Mouse (Mus musculus): Measurements from ENCODE around the gene Nuak1. TPM values are rescaled to one million over a fixed set of nuclear protein-coding genes. Genes with fewer than 3 reads are reported as not detected.

Gene Nuak1
- polyA plus RNA-seq, 2 experiments, result 3.3 to 19.6 TPM

GRCm38 (mm10) chr10:84477045-84477612, 36.7 kb upstream of the Nuak1 start:
- 0 out of 2 replicates have a peak, but pooled peaks have one; percentile 3 for ATAC-seq (ENCODE audit: low FRiP score, low read depth)
- H3K4me3 ChIP-seq (replicated peaks; ENCODE audit: low read length), result no peak overlapping the region
- no peaks in the 10 kb centered on the region for H3K27me3 ChIP-seq (ENCODE audit: control insufficient read depth, insufficient read depth, low read length)
- TF ChIP-seq POLR2A (IDR thresholded peaks at IDR 0.05; ENCODE audit: borderline replicate concordance, extremely low read depth, insufficient read depth, insufficient read length), result no peak
- H3K4me2 ChIP-seq (replicated peaks; ENCODE audit: low read depth, low read length, severe bottlenecking), result no peak overlapping the region
- DNase-seq (ENCODE audit: low spot score), result no peak
- 59% methylated on average over 4 of the region's 4 CpGs for WGBS
- H3K9ac ChIP-seq (ENCODE audit: low read depth, low read length, severe bottlenecking), result no peak overlapping the region
- H3K9me3 ChIP-seq (ENCODE audit: control insufficient read depth, low read length), result no peaks in the 10 kb centered on the region
- no peaks in the 10 kb centered on the region for H3K4me1 ChIP-seq (ENCODE audit: control insufficient read depth, insufficient read depth, low read length)
- no peak overlapping the region for H3K27ac ChIP-seq (replicated peaks; ENCODE audit: low read depth, low read length)
- no peaks in the 10 kb centered on the region for H3K36me3 ChIP-seq (ENCODE audit: control insufficient read depth, insufficient read depth, low read length)

GRCm38 (mm10) chr10:84467555-84468164, 27.3 kb upstream of the Nuak1 start:
- Histone ChIP-seq H3K9me3 (ENCODE audit: control insufficient read depth, low read length) (no peaks in the 10 kb centered on the region), H3K27ac (replicated peaks; ENCODE audit: low read depth, low read length) (no peak overlapping the region), H3K4me3 (replicated peaks; ENCODE audit: low read length) (no peak overlapping the region), H3K27me3 (ENCODE audit: control insufficient read depth, insufficient read depth, low read length) (no peaks in the 10 kb centered on the region), H3K4me2 (replicated peaks; ENCODE audit: low read depth, low read length, severe bottlenecking) (no peak overlapping the region), H3K4me1 (ENCODE audit: control insufficient read depth, insufficient read depth, low read length) (no peaks in the 10 kb centered on the region), H3K36me3 (ENCODE audit: control insufficient read depth, insufficient read depth, low read length) (no peaks in the 10 kb centered on the region), H3K9ac (ENCODE audit: low read depth, low read length, severe bottlenecking) (no peak overlapping the region)
- no peak for ATAC-seq (ENCODE audit: low FRiP score, low read depth)
- 38% methylated on average over 6 of the region's 6 CpGs for WGBS
- DNase-seq (ENCODE audit: low spot score), result no peak
- TF ChIP-seq POLR2A (IDR thresholded peaks at IDR 0.05; ENCODE audit: borderline replicate concordance, extremely low read depth, insufficient read depth, insufficient read length), result no peak

GRCm38 (mm10) chr10:84465511-84465910, 25.1 kb upstream of the Nuak1 start:
- no peak overlapping the region for H3K4me2 ChIP-seq (replicated peaks; ENCODE audit: low read depth, low read length, severe bottlenecking)
- no peaks in the 10 kb centered on the region for H3K36me3 ChIP-seq (ENCODE audit: control insufficient read depth, insufficient read depth, low read length)
- TF ChIP-seq POLR2A (IDR thresholded peaks at IDR 0.05; ENCODE audit: borderline replicate concordance, extremely low read depth, insufficient read depth, insufficient read length), result no peak
- DNase-seq (ENCODE audit: low spot score) (no peak), ATAC-seq (ENCODE audit: low FRiP score, low read depth) (no peak)
- H3K9ac ChIP-seq (ENCODE audit: low read depth, low read length, severe bottlenecking), result no peak overlapping the region
- 67% methylated on average over 4 of the region's 4 CpGs for WGBS
- H3K9me3 ChIP-seq (ENCODE audit: control insufficient read depth, low read length), result no peaks in the 10 kb centered on the region
- H3K4me1 ChIP-seq (ENCODE audit: control insufficient read depth, insufficient read depth, low read length), result no peaks in the 10 kb centered on the region
- no peaks in the 10 kb centered on the region for H3K27me3 ChIP-seq (ENCODE audit: control insufficient read depth, insufficient read depth, low read length)
- H3K4me3 ChIP-seq (replicated peaks; ENCODE audit: low read length), result no peak overlapping the region
- H3K27ac ChIP-seq (replicated peaks; ENCODE audit: low read depth, low read length), result no peak overlapping the region

GRCm38 (mm10) chr10:84460420-84461101, 20.2 kb upstream of the Nuak1 start:
- Histone ChIP-seq H3K9me3 (ENCODE audit: control insufficient read depth, low read length) (no peaks in the 10 kb centered on the region), H3K4me3 (replicated peaks; ENCODE audit: low read length) (no peak overlapping the region), H3K27me3 (ENCODE audit: control insufficient read depth, insufficient read depth, low read length) (no peaks in the 10 kb centered on the region), H3K4me1 (ENCODE audit: control insufficient read depth, insufficient read depth, low read length) (no peaks in the 10 kb centered on the region), H3K27ac (replicated peaks; ENCODE audit: low read depth, low read length) (no peak overlapping the region), H3K36me3 (ENCODE audit: control insufficient read depth, insufficient read depth, low read length) (no peaks in the 10 kb centered on the region), H3K4me2 (replicated peaks; ENCODE audit: low read depth, low read length, severe bottlenecking) (no peak overlapping the region), H3K9ac (ENCODE audit: low read depth, low read length, severe bottlenecking) (no peak overlapping the region)
- DNase-seq (ENCODE audit: low spot score), result no peak
- 76% methylated on average over 8 of the region's 8 CpGs for WGBS
- ATAC-seq (ENCODE audit: low FRiP score, low read depth), result no peak
- TF ChIP-seq POLR2A (IDR thresholded peaks at IDR 0.05; ENCODE audit: borderline replicate concordance, extremely low read depth, insufficient read depth, insufficient read length), result no peak

GRCm38 (mm10) chr10:84458094-84458493, 17.7 kb upstream of the Nuak1 start:
- Histone ChIP-seq H3K4me2 (replicated peaks; ENCODE audit: low read depth, low read length, severe bottlenecking) (no peak overlapping the region), H3K27ac (replicated peaks; ENCODE audit: low read depth, low read length) (no peak overlapping the region), H3K9me3 (ENCODE audit: control insufficient read depth, low read length) (no peaks in the 10 kb centered on the region), H3K4me1 (ENCODE audit: control insufficient read depth, insufficient read depth, low read length) (no peaks in the 10 kb centered on the region), H3K9ac (ENCODE audit: low read depth, low read length, severe bottlenecking) (no peak overlapping the region), H3K27me3 (ENCODE audit: control insufficient read depth, insufficient read depth, low read length) (no peaks in the 10 kb centered on the region), H3K4me3 (replicated peaks; ENCODE audit: low read length) (no peak overlapping the region), H3K36me3 (ENCODE audit: control insufficient read depth, insufficient read depth, low read length) (no peaks in the 10 kb centered on the region)
- ATAC-seq (ENCODE audit: low FRiP score, low read depth) (no peak), DNase-seq (ENCODE audit: low spot score) (no peak)
- WGBS, result 53% methylated on average over 5 of the region's 5 CpGs
- no peak for TF ChIP-seq POLR2A (IDR thresholded peaks at IDR 0.05; ENCODE audit: borderline replicate concordance, extremely low read depth, insufficient read depth, insufficient read length)

Data from limb, embryonic 14.5 days (tissue).